Mouse (Mus musculus) ZHBTc4 (cell line): ENCODE results near the gene Mast4.

Source experiments
- DNase-seq: peaks from one replicate; pipeline ENCODE4 v3.0.0-alpha.2; 2011; ENCODE audit warnings: low read depth, low spot score

Gene Mast4

DNA sequence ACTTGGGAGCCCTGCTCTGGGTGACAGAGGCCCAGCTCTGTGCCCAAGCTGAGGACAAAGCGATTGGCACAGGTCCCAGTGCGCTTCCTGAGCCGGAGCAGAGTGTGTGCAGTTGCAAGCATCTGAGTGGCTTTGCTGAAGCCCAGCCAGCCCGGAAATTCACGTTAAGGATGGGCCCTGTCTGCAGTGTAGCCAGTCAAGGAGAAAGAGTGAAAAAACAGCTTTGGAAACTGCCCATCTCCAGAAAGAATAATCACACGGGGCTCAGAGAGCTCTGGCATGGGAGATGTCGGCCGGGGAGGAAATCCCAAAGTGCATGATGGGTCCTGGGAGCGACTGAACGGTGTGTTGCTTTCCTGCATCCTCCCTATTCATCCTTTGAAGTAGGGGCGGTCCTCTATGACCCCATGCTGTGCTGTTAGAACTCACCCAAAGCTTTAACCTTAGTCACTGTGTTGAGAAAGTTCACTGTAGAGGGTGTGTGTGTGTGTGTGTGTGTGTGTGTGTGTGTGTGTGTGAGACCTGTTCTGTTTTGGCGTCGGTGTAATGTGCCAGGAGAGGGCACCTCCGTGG, 635.5 kb downstream of the Mast4 start:
- peak; percentile 93 for DNase-seq

DNA sequence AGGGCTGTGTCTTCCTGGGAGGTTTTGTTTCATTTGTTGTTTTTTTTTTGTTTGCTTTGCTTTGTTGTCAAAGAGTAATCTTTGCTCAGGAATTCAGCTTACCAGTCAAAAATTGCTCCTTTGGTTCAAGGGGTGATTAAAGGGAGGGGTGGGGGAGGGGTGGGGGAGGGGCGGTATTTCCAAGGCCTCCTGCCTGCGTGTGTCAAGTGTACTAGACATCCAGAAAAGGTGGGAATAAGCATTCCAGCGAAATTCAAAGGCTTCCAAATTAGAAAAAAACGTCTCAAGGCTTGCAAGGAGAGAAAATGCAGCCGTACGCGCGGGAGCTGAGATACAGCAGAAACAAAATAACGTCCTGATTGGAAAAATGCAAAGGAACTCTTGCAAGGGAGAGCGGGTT, 636.0 kb downstream of the Mast4 start:
- DNase-seq = no peak

DNA sequence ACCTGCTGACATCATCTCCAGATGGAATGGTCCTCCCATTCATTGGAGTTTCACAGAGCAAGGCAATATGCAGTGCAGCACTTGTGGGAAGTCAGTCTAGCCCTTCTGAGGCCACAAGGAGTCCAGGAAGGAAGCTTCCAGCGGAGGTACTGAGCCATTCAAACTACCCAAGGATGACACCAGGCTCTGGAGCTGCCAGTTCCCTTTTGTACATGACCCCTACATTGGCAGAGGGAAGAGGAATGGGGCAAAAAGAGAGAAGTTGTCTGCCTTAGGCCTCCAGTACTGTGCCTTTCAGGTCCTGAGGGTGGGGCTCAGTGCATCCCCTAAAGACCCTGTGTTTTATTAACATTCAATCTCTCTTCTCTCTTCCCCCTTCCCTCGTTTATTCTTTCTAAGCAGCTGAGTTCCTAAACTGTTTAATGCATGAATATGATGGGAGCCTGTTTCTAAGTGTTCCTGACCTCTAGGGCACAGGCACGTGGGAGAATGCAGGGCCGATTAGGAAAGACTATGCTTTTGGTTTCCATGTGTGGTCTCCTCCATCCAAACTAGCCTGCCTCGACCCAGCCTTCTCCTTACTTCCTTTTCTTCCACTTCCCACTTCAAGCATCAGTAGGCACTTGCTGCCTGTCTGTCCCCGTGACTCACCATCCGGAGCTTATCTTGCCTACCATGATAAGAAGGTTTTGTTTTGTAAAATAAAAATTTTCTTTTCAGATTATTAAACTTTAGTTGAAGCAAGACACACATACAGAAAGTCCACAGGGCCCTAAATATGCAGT, 639.0 kb downstream of the Mast4 start:
- DNase-seq = no peak

DNA sequence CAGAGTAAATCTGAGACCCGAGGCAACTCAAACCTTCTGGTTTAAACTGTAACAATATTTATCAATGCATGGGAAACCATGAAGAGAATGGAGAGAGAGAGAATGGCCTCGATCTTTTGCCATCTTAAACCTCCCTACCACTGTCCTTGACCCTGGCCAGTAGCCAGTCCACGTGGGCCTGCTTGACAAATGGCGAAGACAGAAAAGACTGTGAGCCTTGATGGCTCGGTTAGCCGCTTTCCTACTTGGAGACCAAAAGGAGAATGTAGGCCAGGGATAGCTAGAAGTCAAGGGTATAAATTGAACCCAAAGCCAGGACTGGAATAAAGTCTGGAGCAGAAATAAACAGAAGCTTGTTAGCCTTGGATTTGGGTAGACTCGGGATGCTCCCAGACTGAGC, 640.1 kb downstream of the Mast4 start:
- no peak for DNase-seq

DNA sequence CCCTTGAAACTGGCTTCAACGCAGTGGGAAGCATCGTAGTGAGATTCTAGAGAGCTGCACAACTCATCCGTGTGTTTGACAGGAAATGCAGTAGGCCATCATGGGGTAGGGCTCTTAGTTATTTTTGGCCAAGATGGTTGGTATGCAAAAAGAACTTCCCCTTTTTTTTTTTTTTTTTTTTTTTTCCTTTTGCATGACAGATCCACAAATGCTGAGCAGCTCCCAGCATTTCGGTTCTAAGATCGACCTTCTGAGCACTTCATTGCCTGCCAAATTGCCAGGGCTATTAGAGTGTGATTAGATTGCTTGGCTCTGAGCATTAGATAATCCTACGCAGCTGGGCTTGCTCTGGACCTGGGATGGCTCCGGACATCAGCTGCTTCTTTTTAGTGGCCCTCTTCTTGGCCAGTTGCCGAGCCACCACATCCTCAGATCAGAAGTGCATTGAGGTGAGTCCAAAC, 640.9 kb downstream of the Mast4 start, which contains the start of gene Cd180:
Gene Cd180, plus strand, starts transcription at position 218 of the 461 bp plus-strand sequence.
- no peak for DNase-seq

DNA sequence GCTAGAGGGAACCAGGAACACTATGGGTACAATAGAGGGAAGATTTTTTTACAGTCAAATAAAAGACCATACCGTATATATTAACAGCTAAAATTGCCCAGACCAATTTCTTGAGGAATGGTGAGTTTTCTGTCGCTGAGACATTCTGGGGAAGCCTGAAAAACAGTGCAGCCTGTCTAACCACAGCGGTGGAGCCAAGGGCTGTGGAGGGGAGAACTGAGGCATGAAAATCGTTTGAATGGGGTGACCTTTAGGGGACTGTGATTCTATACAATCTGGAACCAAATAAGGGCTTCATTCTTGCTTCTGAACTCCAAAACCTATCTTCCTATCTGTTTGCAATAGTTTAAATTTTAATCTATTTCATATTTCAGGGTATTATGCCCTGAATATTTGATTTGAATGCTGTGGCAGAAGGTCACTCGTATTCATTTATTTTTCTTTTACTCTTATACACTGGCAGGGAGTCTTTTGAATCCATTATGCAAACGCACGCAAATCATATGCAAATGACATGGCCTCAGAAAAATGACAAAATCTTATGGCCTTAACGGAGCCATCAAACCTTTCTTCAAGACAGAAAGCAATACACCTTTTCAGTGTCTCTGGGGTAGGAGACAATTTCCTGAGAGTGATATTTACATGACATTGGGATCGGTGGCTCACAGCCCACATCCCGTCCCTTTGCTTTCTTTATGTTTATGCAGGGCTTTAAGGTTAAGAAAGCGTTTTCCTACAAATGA, 642.7 kb downstream of the Mast4 start:
- no peak for DNase-seq

DNA sequence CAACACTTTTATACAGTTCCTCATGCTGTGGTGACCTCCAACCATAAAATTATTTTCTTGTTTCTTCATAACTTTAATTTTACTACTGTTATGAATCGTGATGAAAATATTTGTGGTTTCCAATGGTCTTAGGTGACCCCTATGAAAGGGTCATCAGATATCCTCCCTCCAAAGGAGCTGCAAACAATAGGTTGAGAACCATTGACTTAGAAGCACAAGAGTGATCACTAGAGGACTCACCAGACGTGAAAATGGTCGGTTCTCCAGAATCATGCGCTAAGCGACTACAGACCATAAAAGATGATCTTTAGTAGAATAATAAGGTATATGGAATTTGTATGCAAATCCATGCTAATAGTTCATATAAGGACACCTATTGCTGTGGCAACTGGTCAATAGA, 644.1 kb downstream of the Mast4 start:
- no peak for DNase-seq

DNA sequence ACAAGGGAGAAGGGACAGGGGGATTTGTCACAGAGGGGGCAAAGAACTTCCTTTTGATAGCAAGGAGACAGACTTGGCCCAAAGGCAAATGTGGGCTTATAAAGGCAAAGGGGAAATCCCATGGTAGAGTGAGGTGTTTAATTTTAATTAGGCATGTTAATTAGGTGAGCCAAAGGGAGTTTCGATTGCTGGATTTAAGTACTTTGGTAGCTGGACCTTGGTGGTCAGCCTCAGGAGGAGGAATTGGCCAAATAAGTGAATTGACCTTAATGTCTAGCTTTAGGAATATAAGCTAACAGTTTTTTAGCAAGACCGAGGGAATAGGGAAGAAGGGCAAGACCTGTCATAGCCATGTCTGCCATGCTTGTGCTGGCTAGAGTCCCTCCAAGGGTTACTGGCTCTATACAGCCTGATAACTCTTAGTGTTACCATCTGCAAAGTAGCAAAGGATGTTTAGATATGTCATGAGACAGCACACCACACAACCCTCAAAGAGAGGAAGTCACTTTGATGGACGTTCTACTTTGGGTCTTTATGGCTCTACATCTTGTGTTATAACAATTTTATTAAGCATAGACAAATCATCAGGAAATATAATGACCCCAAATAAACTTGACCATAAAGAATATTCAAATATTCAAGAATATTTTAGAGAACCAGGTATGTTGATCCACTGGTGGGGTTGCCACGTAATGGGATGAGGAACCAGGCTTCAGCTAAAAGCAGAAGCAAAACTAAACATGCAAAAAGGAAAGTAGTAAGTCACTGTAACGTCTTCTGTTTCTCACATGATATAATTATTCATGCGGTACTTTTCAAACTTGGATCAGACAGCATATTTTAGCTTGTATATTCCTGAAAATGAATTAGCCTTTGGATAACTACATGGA, 644.9 kb downstream of the Mast4 start:
- DNase-seq = no peak

DNA sequence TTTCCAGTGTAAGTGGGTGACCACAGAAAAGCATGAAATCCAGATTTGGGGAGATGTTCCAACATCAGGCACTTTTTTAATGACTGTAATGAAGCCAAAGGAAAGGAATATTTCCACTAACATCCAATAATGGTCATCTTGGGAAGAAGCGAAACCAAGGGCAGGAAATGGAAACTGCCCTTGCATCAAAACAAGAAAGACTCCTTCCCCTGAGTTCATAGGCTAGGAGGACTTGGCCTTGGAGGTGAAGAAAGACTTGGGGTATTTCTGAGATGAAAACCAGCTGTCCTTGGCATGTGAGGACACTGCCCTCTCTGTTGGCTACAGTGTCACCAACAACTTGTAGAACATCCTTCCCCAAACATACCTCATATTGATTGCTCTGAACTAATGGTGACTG, 646.2 kb downstream of the Mast4 start:
- no peak for DNase-seq

DNA sequence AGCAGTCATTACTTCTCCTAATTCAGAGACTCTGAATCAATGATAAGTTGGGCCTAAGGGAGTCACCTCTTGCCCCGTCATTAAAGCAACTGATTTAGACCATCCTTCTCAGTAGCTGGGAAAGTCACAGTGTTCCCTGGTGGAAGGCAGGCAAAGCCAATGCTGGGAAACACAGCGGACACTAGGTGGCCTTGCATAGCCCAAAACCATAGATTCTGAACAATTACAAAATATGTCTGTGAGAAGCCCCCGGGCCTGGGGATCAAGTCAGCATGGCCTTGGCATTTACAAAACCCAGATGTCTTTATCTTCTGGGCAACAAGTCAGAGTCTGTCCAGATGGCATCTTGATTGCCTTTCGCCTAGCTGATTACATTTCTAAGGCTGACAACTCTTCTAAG, 649.4 kb downstream of the Mast4 start:
- DNase-seq = no peak
